Mouse (Mus musculus): Measurements from ENCODE around the gene Usp17lc.
"Not testable (repeated sequence)": the region's sequence is repeated elsewhere in the genome, so short reads cannot be mapped to it uniquely, and the experiment has no call there.

The Usp17lc gene

GRCm38 (mm10) chr7:103414772-103415171 lies at the start of gene Usp17lc:
Gene Usp17lc (plus strand): TSS chr7:103415072.
- DNase-seq (ENCODE audit: low read depth, low spot score), result not testable (repeated sequence)

DNA sequence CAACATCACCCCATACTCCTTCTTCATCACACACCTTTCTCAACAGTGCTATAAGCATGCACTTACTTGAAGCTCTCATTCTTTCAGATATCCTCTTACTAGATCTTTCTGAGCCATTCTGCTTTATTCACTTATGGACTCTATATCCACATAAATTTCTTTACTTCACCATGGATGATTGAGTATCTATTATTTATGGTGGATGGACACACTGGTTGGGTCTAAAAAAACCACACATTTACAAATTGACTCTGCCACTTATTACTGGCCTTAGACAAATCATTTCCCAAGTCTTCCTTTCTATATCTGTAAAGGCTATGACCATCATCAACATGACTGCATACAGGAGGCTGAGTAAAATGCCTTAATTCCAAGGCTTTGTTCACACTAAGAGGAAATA lies 28.8 kb upstream of the Usp17lc start, which contains the start of gene Olfr603:
Gene Olfr603, minus strand, starts transcription at position 101 of the 400 bp plus-strand sequence.
- DNase-seq (ENCODE audit: low read depth, low spot score), result no peak

DNA sequence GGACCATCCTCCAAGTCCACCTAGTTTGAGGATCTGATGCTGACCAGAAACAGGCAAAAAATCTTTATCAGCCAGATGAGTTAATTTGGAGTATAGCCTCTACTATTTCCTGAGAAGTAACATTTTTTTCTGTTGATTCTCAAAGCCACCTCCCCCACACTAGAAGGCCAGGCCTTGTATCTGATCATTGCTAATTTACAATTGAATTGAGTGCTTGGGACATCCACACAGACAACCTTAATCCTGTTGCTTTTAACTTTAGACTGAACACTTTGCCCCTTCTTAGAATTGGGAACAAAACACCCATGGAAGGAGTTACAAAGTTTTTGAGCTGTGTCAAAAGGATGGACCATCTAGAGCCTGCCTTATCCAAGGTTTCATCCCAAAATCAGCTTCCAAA lies 17.1 kb upstream of the Usp17lc start:
- no peak for DNase-seq (ENCODE audit: low read depth, low spot score)

- no peak for DNase-seq (ENCODE audit: low read depth, low spot score)
These were observed 15.9 kb upstream of the Usp17lc start for GRCm38 (mm10) chr7:103398981-103399380.

DNA sequence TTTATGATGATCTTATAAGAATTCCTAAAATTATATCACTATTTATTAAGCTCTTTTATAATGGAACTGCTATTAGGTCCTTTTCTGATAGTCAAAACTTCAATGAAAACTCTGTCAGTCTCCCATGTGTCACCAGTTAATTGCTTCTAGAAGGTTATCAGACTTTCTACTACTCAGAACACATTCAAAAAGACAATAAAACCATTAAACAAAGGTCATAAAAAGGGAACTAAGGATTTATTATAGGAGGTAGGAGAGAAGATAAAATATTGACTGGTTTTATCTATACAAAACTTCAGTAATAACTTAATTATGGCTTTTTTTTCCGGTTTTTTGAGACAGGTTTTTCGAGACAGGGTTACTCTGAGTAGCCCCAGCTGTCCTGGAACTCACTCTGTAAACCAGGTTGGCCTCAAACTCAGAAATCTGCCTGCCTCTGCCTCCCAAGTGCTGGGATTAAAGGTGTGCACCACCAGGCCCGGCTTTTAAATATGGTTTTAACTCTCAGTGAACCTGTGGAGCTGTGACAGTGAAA lies 8.3 kb upstream of the Usp17lc start:
- DNase-seq (ENCODE audit: low read depth, low spot score), result not testable (repeated sequence)

DNA sequence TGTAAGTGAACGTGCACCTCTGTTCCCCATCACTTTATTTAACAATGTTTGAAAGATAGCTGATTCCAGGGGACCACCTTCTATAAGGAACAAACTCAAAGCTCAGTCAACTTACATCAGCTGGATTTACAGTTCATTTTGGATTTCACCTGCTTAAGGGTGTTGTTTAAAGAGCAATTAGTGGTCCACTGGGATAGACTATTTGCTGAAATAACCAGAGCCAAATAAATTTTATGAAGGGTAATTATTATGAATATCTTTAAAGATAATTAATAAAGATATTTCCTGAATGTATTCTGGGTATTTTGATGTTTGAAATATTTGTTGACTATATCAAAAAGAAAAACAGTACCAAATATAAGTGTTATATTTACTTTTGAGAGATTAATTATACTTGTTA lies 30.5 kb downstream of the Usp17lc start, which contains the start of gene Olfr605:
Gene Olfr605, minus strand, starts transcription at position 101 of the 400 bp plus-strand sequence.
- DNase-seq (ENCODE audit: low read depth, low spot score), result no peak

GRCm38 (mm10) chr7:103448746-103449145 lies 33.9 kb downstream of the Usp17lc start, which contains the start of gene Olfr606:
Gene Olfr606 (plus strand): TSS chr7:103449046.
- no peak for DNase-seq (ENCODE audit: low read depth, low spot score)

DNA sequence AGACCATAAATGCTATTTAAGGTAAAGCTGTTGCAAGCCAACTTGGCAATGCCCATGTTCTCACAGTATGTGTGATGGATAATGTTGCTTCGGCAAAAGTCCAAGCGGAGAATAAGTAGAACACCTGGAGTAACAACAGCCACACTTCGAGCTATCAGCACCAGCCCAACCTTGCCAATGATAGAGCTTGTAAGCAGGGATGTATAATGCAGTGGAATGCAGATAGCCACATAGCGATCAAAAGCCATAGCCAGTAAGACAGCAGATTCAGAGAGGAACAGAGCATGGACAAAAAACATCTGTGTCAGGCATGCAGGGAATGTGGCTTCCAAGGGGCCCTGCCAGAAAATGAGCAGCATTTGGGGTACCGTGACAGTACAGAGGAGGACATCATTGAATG lies 45.7 kb downstream of the Usp17lc start:
- no peak for DNase-seq (ENCODE audit: low read depth, low spot score)

All from retina, adult 2 months (tissue).